Mouse (Mus musculus): ENCODE measurements at regions not wholly inside any gene's neighbourhood (a gene's known extent, or its start where the extent isn't known, plus 50 kb on each side); places are given as distances from the start of the nearest gene placed in this dataset.

DNA sequence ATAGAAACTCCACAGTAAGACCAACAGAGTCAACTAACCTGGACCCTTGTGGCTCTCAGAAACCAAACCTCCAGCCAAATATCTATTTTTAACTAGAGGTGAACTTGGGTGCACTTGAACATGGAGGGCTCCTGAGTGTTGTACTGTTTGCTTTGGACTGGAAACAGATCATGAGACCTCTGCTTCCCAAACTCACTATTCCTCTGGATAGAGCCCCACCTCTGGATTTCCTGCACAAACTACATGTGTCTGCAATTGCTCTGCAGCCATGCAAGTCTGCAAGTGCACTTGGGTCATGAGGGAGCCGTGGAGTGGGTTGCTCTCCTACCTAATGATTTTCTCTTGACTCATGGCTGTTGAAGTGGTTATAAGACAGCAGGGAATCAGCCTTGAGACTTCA is 759.9 kb upstream of the Fam160b2 start:
- no peak for DNase-seq (ENCODE audit: extremely low spot score in 1 of 2, low spot score in 1 of 2)

DNA sequence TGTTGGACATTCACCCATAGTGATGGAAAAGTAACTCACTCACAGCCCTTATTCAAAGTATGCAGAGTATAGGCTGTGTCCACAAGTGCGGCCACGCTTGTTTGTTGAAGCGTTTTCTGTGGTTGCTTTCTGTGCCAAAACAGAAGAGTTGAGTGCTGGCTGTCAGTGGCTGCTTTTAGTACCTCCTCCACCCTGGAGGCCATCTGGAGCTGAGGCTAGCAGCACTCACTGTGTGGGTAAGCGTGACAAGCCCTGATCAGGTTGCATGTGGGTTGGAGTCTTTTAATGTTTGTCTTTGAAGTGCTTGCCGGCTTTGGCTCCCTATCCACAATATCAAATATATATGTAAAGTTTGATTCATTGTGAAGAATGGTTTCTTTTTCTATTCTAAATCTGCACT is 738.6 kb upstream of the Fam160b2 start:
- peak; percentile 82 to 85 for DNase-seq (ENCODE audit: extremely low spot score in 1 of 2, low spot score in 1 of 2)

DNA sequence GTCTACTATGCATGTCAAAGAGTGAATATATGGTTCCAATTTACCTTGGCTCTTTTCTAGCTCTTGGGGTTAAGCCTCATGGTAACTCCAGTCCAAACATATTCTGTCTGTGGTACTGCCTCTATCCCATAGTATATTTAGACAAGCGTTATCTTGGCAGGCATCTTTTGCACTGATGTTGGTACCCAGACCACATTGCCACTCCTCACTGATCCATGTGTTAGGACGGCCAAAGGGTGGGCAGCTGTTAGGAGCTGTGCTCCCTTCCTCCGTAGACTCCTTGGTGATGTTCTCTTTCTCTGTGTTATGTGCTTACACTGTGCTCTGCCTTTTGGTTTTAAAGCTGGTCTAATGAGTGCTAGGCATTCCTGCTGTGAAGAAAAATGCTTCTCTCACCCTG is 737.3 kb upstream of the Fam160b2 start:
- DNase-seq (ENCODE audit: extremely low spot score in 1 of 2, low spot score in 1 of 2) = no peak

- no peak for DNase-seq (ENCODE audit: extremely low spot score in 1 of 2, low spot score in 1 of 2)
Measured at GRCm38 (mm10) chr14:71334022-71334421, 734.4 kb upstream of the Fam160b2 start.

- DNase-seq (ENCODE audit: extremely low spot score in 1 of 2, low spot score in 1 of 2) = peak; percentile 36 to 65
Measured at GRCm38 (mm10) chr14:71329862-71330630, 730.4 kb upstream of the Fam160b2 start.

DNA sequence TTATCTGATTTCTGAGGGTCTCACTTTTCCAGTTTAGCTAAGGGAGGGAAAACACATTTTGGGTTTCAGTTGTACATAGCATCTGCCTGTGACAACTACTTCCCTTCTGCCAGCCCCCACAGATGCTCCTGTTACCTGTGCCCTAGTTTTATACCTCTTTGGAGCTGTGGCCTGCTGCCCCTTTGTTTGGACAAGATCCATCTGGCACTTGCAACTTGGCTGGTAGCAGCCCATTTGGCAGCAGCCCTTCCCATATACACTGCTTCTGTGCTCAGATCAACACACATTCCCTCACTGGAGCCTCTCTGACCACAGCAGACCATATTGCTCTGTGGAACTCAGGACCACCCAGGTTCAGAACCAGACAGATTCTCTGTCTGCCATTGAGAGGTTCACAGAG is 728.0 kb upstream of the Fam160b2 start:
- DNase-seq (ENCODE audit: extremely low spot score in 1 of 2, low spot score in 1 of 2) = no peak

- DNase-seq (ENCODE audit: extremely low spot score in 1 of 2, low spot score in 1 of 2) = peak in 1 of 2 experiments; percentile 48
Measured at GRCm38 (mm10) chr14:71326521-71327105, 727.0 kb upstream of the Fam160b2 start.

DNA sequence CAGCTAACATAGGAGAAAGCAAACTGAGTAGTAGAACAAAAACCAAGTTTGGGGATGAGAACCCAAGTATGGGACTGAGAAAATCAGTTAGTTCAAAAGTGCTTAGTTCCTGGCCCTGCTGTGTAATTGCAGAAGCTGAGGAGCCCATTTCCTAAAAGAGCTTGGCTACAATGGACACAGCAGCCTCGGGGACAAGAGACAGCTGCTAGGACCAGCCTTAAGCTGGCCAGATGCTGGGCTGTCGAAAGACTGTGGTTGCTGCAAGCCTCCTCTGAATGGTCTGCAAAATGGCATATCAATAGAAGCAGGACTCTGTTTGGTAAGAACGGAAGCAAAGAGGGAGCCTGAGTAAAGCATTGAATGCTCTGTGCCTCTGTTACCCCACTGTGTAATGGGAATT is 715.6 kb upstream of the Fam160b2 start:
- no peak for DNase-seq (ENCODE audit: extremely low spot score in 1 of 2, low spot score in 1 of 2)

DNA sequence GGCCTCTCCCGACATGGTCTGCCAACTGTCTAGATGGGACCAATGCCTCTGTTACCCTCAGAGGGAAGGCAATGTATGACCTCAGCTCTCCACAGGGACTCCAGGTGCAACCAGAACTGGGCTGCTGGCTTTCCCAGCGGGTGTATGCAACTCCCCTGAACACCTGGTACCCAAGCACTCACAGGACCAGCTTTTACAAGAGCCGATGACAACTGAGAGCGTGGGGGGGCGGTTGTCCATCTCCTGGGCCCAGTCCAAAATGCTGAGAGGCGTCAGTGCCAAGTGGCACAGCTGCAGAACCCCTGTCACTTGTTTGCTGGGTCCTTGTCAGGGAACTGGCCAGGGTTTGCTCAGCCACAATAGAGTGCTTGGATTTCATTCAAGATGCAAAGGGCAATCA is 700.1 kb upstream of the Fam160b2 start:
- DNase-seq (ENCODE audit: extremely low spot score in 1 of 2, low spot score in 1 of 2) = peak in 1 of 2 experiments; percentile 4

GRCm38 (mm10) chr14:71281568-71281967 is 681.9 kb upstream of the Fam160b2 start:
- no peak for DNase-seq (ENCODE audit: extremely low spot score in 1 of 2, low spot score in 1 of 2)

DNA sequence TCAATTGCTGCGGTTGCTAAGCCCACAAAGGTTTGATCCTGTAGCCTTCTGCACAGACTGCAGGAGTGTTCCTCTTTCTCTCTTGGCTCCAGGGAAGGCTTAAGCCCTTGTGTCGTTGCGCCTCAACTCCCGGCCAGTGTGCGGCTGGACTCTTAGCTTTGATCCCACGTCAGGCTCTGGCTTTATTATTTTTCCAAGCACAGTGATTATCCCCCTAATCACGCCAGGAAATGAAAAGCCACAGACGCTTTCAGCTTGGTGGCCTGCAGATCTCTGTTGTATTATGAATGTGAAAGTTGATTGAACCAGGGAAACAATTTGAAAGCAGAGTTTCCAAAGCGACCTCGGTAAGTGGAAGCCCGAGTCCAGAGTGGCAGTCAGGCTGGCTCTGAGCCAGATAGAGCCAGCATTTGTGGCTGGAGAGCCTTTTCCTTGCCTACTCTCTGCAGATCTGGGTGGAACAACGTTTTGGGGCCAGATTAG is 676.7 kb upstream of the Fam160b2 start:
- peak in 1 of 2 experiments; percentile 12 for DNase-seq (ENCODE audit: extremely low spot score in 1 of 2, low spot score in 1 of 2)

- DNase-seq (ENCODE audit: extremely low spot score in 1 of 2, low spot score in 1 of 2) = no peak
Measured at GRCm38 (mm10) chr14:71272470-71272869, 672.8 kb upstream of the Fam160b2 start.

GRCm38 (mm10) chr14:71257650-71258049 is 658.0 kb upstream of the Fam160b2 start:
- DNase-seq (ENCODE audit: extremely low spot score in 1 of 2, low spot score in 1 of 2) = no peak

- DNase-seq (ENCODE audit: extremely low spot score in 1 of 2, low spot score in 1 of 2) = no peak
Measured at GRCm38 (mm10) chr14:71254207-71254606, 654.6 kb upstream of the Fam160b2 start.

DNA sequence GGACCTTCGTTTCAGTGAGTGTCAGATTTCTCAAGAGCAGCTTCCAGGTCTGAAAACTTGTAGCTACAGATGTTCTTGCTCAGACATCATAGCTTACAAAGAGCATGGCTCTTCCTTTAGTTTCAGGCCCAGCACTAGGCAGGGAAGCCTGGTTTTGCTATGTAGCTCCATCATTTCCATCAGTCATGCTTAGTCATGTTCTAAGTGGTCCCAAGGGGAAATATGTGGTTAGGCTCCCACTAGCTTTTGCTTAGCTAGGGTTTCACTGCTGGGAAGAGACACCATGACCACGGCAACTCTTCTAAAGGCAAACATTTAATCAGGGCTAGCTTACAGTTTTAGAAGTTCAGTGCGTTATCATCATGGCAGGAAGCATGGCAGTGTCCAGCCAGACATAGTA is 652.5 kb upstream of the Fam160b2 start:
- no peak for DNase-seq (ENCODE audit: extremely low spot score in 1 of 2, low spot score in 1 of 2)

DNA sequence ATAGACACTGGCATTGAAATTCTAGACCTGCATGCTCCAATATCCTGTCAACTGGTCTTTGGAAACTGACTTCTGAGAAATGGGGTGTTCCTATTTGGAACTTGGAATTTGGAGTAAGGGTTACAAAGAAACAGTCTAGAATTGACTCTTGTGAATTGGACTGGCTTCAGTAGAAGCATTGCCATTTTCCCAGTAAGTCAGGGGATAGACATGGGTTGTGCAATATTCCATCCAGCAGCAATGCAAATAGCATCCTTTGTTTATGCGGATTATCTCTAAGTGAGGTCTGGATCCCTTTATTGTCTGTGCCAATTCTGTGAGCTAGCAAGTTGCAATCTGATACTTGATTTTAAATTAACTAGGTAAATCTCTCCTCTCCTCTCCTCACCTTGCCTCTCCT is 651.5 kb upstream of the Fam160b2 start:
- DNase-seq (ENCODE audit: extremely low spot score in 1 of 2, low spot score in 1 of 2) = no peak

- no peak for DNase-seq (ENCODE audit: extremely low spot score in 1 of 2, low spot score in 1 of 2)
Measured at GRCm38 (mm10) chr14:71249387-71249965, 649.8 kb upstream of the Fam160b2 start.

DNA sequence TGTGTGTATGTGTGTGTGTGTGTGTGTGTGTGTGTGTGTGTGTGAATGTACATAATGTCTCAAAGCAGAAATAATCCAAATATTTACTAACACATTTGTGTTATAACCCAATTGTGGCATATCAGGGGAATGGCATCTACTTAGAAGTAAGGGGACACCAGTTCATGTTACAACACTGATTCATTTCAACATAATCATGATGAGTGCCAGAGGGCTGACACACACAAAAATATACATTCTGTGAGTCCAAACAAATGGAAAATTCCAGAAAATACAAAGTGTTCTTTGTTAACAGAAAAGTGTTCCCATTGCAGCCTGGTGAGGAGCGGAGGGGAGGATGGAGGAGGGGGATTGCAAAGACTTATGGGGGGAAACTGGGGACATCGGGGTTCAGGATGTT is 648.9 kb upstream of the Fam160b2 start:
- no peak for DNase-seq (ENCODE audit: extremely low spot score in 1 of 2, low spot score in 1 of 2)

DNA sequence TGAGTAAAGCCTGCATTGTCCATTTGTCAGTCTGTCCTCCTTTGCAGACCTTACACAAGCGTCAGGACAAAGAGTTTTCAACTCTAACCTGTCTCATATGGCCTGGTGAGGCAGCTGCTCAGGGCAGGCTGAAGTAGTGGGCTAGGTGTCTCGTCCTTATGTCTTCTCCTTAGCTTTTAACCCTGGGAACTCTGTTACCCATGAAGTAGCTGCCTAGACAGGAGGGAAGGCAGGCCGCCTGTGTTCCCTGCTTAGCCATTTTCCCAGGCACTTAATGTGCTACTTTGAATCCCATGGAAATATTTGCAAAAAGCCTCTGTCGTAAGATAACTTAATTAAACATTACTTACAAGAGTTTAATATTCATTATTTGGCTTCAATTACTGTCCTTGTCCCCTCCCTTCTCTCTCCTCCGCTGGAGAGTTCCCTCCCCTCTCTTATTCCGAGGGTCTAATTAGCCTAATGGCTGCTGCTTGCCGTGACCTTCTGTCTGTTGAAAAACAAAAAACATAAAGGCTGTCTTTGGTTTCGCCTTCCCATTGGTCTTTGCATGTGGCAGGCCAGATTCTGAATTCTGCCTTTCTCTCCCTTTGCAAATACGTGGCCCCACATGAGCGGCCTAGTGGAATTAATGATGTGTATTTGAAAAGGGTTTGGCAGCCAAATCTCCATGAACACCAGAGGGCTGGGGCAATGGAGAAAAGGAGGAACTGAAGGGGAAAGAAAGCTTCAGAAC is 642.2 kb upstream of the Fam160b2 start:
- peak; percentile 11 to 26 for DNase-seq (ENCODE audit: extremely low spot score in 1 of 2, low spot score in 1 of 2)

- DNase-seq (ENCODE audit: extremely low spot score in 1 of 2, low spot score in 1 of 2) = no peak
Measured at GRCm38 (mm10) chr14:71236192-71236591, 636.6 kb upstream of the Fam160b2 start.

GRCm38 (mm10) chr14:71234900-71235299 is 635.3 kb upstream of the Fam160b2 start:
- no peak for DNase-seq (ENCODE audit: extremely low spot score in 1 of 2, low spot score in 1 of 2)
